In genomic region chr5:144845352-144845751, GRCm38 (mm10) we compare ENCODE assay signal across 21 mouse cellular contexts.
DNase-seq lines count a peak whose midpoint lies in the region; ATAC-seq lines count a peak whose summit lies in the region.
"Had no signal": no experiment of that assay in that cellular context is flagged by ENCODE, and none has a peak within 500 bp of the region (broad histone marks: within the 10 kb centered on the region; RNA-seq: fewer than 3 reads in every experiment).

No protein-coding gene starts in this region.

- ATAC-seq in cerebellum, adult (ENCODE audit: insufficient number of reproducible peaks, low FRiP score, low TSS enrichment), result peak; percentile 91
- ATAC-seq: forebrain, embryonic 14.5 days; intestine, postnatal 0 days; midbrain, embryonic 15.5 days had no signal

- peak; percentile 29 for DNase-seq in layer of hippocampus, adult 11-12 months (ENCODE audit: low spot score)
- no peak for DNase-seq in layer of hippocampus, adult 9-11 months
- peak; percentile 81 for DNase-seq in cerebellum, adult 8-10 months
- DNase-seq in cerebellum, postnatal 25 days, result peak; percentile 82 to 83
- no peak for DNase-seq in kidney, postnatal 25 days
- DNase-seq in gastrocnemius, postnatal 4 days (ENCODE audit: low spot score in 2 of 2), result no peak
- DNase-seq in embryo, embryonic 11 days, result no peak
- DNase-seq: adrenal gland, postnatal 14 days; gastrocnemius, postnatal 10 days; heart, postnatal 4 days; kidney, adult 9 months; kidney, postnatal 10 days; liver; lung, embryonic 14.5 days; lung, postnatal 14 days; right cerebral cortex, postnatal 25 days; thymus, postnatal 14 days had no signal

Comparison
In these comparisons a context has a peak if more than half of its experiments do, and no peak if none do; other contexts are left out.
1. DNase-seq: peak in layer of hippocampus, adult 11-12 months (single experiment), cerebellum, adult 8-10 months (single experiment) and cerebellum, postnatal 25 days (2 of 2); none in layer of hippocampus, adult 9-11 months (single experiment), kidney, postnatal 25 days (0 of 2), gastrocnemius, postnatal 4 days (0 of 2) and embryo, embryonic 11 days (single experiment).